Mouse (Mus musculus): ENCODE measurements at regions not wholly inside any gene's neighbourhood (a gene's known extent, or its start where the extent isn't known, plus 50 kb on each side); places are given as distances from the start of the nearest gene placed in this dataset.

DNA sequence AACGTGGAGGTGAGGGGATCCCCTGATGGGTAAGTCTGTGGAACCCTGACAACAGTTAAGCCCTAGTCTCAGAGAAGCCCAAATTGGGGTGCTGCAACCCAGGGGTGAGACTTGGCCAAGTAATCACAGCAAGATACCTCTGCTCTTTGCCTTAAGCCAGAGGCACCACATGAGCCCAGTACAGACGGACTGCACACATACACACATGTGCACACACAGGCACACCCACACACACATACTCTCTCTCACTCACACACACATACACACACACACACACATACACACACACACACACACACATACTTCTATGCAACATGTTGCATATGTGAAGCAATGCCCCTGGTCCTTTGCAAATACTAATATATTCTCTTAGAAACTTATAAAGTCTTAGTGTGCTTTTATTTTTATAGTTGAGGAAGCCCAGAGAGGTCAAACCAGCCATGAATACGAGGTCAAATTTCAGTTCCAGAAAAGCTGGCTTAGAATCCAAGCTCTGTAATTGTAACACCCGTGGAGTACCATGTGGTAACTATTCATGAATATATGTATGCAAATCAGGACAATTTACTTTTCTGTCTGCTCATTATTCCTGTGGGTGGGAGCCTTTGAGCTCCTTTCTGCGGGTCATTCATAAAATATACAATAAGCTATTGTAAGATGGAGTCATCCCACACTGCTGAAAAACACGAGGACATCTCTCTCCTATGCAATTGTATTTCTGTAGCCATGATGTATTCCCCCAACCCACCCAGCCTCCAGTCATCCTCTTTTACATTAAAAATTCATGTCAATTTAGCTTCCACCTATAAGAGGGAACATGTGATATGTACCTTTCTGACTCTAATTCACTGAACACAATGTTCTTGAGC lies 189.2 kb upstream of the Ipo5 start:
- H3K4me1 ChIP-seq (ENCODE audit: control insufficient read depth, insufficient read depth, low read length) = no peaks in the 10 kb centered on the region
- no peak overlapping the region for H3K4me3 ChIP-seq (ENCODE audit: low read depth, low read length)
- ATAC-seq = no peak
- H3K4me2 ChIP-seq (ENCODE audit: low read length) = no peak overlapping the region
- WGBS = 53% methylated on average over 6 of the region's 6 CpGs
- H3K9me3 ChIP-seq (replicated peaks; ENCODE audit: control insufficient read depth, low read length, poor library complexity, severe bottlenecking) = no peaks in the 10 kb centered on the region
- H3K9ac ChIP-seq (ENCODE audit: low read depth, low read length) = no peak overlapping the region
- no peaks in the 10 kb centered on the region for H3K36me3 ChIP-seq (ENCODE audit: control insufficient read depth, insufficient read depth, low read length)
- H3K27me3 ChIP-seq (ENCODE audit: control insufficient read depth, insufficient read depth, low read depth, low read length) = no peaks in the 10 kb centered on the region
- no peak overlapping the region for H3K27ac ChIP-seq (ENCODE audit: low read length)

DNA sequence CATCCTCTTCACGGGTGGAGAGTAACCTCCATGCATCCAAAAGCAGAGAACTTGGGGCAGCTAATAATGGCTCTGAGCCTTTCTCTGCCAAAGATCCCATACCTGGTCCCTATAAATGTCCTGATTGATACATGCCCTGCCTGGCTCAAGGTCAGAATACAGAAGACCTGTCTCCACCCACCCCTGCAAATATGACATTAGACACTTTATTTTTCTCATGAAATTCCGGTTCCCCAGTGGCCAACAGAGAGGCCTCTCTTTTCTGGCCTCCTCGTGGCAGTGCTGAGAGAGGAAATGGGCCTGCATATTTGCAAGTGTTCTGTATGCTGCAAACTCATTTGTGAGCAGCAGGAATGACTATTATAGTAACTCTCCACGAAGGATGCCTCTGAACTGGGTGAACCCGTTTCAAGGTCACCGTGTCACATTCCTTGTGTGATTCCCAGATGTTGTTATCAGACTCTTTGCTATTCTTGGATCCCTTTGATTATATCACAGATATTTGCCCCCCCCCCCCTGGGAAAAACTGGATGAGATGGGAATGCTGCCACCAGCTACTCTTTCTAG lies 188.4 kb upstream of the Ipo5 start:
- Histone ChIP-seq H3K27ac (ENCODE audit: low read length) (no peak overlapping the region), H3K4me1 (ENCODE audit: control insufficient read depth, insufficient read depth, low read length) (no peaks in the 10 kb centered on the region), H3K4me3 (ENCODE audit: low read depth, low read length) (no peak overlapping the region), H3K4me2 (ENCODE audit: low read length) (no peak overlapping the region), H3K9ac (ENCODE audit: low read depth, low read length) (no peak overlapping the region), H3K27me3 (ENCODE audit: control insufficient read depth, insufficient read depth, low read depth, low read length) (no peaks in the 10 kb centered on the region), H3K9me3 (replicated peaks; ENCODE audit: control insufficient read depth, low read length, poor library complexity, severe bottlenecking) (no peaks in the 10 kb centered on the region), H3K36me3 (ENCODE audit: control insufficient read depth, insufficient read depth, low read length) (no peaks in the 10 kb centered on the region)
- WGBS = 78% methylated on average over 6 of the region's 6 CpGs
- no peak for ATAC-seq

DNA sequence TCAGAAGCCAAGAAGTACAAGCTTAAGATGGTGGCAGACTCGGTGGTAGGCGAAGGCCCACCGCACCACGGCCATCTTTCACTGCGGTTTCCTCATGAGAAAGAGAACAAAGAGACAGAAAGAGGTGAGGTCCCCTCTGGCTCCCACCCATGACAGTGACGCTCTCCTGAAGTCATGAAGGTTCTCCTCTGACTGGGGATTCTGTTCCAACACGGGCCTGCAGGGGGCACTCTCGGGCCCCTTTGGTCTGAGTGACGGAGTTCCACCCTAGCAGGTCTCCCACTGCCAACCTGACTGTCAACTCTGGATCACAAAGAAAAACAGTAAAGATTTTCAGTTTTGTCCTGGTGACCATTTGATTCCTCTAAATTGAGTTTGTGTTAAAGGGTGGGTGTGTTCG lies 182.9 kb upstream of the Ipo5 start:
- Histone ChIP-seq H3K36me3 (ENCODE audit: control insufficient read depth, insufficient read depth, low read length) (no peaks in the 10 kb centered on the region), H3K9me3 (replicated peaks; ENCODE audit: control insufficient read depth, low read length, poor library complexity, severe bottlenecking) (no peaks in the 10 kb centered on the region), H3K27ac (ENCODE audit: low read length) (no peak overlapping the region), H3K9ac (ENCODE audit: low read depth, low read length) (no peak overlapping the region), H3K4me3 (ENCODE audit: low read depth, low read length) (no peak overlapping the region), H3K4me1 (ENCODE audit: control insufficient read depth, insufficient read depth, low read length) (no peaks in the 10 kb centered on the region), H3K4me2 (ENCODE audit: low read length) (no peak overlapping the region), H3K27me3 (ENCODE audit: control insufficient read depth, insufficient read depth, low read depth, low read length) (no peaks in the 10 kb centered on the region)
- no peak for ATAC-seq
- 89% methylated on average over 10 of the region's 10 CpGs for WGBS

DNA sequence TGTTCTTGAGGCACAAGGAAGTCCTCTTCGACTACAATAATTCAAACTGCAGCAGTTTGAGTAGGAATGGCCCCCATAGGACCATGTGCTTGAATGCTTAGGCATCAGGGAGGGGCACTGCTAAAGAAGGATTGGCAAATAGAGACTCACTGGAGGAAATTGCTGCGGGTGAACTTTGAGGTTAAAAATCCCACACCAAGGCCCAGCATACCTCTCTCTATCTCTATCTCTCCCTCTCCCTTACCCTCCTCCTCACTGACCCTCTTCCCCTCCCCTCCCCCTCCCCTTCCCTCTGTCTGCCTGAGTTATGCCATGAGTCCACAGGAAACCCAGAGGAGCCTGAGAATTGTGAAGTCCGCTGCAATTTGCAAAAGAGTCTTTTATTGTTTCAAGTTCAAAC lies 180.8 kb upstream of the Ipo5 start:
- Histone ChIP-seq H3K9ac (ENCODE audit: low read depth, low read length) (no peak overlapping the region), H3K4me3 (ENCODE audit: low read depth, low read length) (no peak overlapping the region), H3K27me3 (ENCODE audit: control insufficient read depth, insufficient read depth, low read depth, low read length) (no peaks in the 10 kb centered on the region), H3K4me2 (ENCODE audit: low read length) (no peak overlapping the region), H3K9me3 (replicated peaks; ENCODE audit: control insufficient read depth, low read length, poor library complexity, severe bottlenecking) (no peaks in the 10 kb centered on the region), H3K27ac (ENCODE audit: low read length) (no peak overlapping the region), H3K36me3 (ENCODE audit: control insufficient read depth, insufficient read depth, low read length) (no peaks in the 10 kb centered on the region), H3K4me1 (ENCODE audit: control insufficient read depth, insufficient read depth, low read length) (no peaks in the 10 kb centered on the region)
- no peak for ATAC-seq
- WGBS = 59% methylated on average over 3 of the region's 3 CpGs

DNA sequence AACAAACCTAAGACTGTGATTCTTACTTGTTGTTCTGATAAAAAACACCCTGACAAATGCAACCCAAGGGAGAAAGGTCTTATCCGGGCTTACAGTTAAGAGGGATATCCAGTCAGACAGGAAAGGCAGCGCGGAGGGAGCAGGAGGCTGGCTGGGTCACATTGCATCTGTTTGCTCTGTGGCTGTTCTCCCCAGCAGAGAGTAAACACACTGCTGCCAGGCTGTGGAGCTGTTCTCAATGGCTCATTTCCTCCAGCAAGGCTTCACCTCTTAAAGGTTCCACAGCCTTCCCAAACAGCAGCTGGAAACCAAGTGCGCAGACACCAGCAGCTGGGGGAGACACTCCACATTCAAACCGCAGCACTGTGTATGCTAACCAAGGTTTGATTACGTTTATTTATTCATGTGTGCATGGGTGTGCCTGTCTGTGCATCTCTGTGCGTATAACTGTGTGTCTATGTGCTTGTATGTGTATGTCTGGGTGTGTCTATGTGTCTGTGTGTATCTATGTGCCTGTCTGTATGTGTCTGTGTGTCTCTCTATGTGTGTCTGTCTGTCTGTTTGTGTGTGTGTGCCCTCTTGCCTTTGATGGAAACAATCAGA lies 179.2 kb upstream of the Ipo5 start:
- no peaks in the 10 kb centered on the region for H3K4me1 ChIP-seq (ENCODE audit: control insufficient read depth, insufficient read depth, low read length)
- no peaks in the 10 kb centered on the region for H3K36me3 ChIP-seq (ENCODE audit: control insufficient read depth, insufficient read depth, low read length)
- H3K4me3 ChIP-seq (ENCODE audit: low read depth, low read length) = no peak overlapping the region
- ATAC-seq = no peak
- 71% methylated on average over 7 of the region's 7 CpGs for WGBS
- no peak overlapping the region for H3K4me2 ChIP-seq (ENCODE audit: low read length)
- H3K27me3 ChIP-seq (ENCODE audit: control insufficient read depth, insufficient read depth, low read depth, low read length) = no peaks in the 10 kb centered on the region
- H3K9me3 ChIP-seq (replicated peaks; ENCODE audit: control insufficient read depth, low read length, poor library complexity, severe bottlenecking) = no peaks in the 10 kb centered on the region
- no peak overlapping the region for H3K9ac ChIP-seq (ENCODE audit: low read depth, low read length)
- H3K27ac ChIP-seq (ENCODE audit: low read length) = no peak overlapping the region

DNA sequence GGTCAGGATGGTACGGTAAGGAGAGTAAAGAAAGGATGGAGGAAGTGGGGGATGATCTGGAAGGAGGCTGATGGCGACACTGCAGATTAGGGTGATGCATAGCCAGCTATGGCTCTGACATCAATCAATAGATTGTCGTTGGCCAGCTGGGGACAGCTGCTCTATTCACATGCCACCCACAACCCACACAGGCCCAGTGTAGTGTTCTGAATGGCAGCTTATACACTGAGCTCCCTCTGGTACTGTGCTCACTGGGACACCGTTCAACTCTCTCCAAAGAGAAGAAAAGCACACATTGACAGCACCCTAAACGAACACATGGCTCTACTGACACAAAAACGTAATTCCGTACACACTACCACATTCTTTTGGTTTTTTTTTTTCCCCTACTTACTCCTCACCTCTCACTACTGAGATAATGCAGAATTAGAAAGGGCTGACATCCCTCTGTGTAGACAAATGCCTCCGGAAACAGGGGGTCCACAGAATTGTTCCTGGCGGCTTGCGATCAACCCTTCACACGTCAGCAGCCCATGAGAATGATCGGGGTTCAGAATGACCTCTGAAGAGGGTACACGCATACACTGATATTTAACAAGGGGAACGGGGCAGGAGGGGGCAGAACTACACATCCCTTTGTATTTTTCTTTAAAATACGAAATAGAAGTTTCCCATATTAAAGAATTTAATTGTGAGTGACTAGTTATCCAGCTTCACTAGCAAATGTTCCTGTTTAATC lies 178.5 kb upstream of the Ipo5 start:
- H3K4me2 ChIP-seq (ENCODE audit: low read length) = no peak overlapping the region
- no peak overlapping the region for H3K4me3 ChIP-seq (ENCODE audit: low read depth, low read length)
- H3K27ac ChIP-seq (ENCODE audit: low read length) = no peak overlapping the region
- H3K4me1 ChIP-seq (ENCODE audit: control insufficient read depth, insufficient read depth, low read length) = no peaks in the 10 kb centered on the region
- H3K9ac ChIP-seq (ENCODE audit: low read depth, low read length) = no peak overlapping the region
- H3K36me3 ChIP-seq (ENCODE audit: control insufficient read depth, insufficient read depth, low read length) = no peaks in the 10 kb centered on the region
- ATAC-seq = peak; percentile 71; the same call in 1 of the 2 replicates
- 66% methylated on average over 15 of the region's 15 CpGs for WGBS
- no peaks in the 10 kb centered on the region for H3K27me3 ChIP-seq (ENCODE audit: control insufficient read depth, insufficient read depth, low read depth, low read length)
- no peaks in the 10 kb centered on the region for H3K9me3 ChIP-seq (replicated peaks; ENCODE audit: control insufficient read depth, low read length, poor library complexity, severe bottlenecking)

DNA sequence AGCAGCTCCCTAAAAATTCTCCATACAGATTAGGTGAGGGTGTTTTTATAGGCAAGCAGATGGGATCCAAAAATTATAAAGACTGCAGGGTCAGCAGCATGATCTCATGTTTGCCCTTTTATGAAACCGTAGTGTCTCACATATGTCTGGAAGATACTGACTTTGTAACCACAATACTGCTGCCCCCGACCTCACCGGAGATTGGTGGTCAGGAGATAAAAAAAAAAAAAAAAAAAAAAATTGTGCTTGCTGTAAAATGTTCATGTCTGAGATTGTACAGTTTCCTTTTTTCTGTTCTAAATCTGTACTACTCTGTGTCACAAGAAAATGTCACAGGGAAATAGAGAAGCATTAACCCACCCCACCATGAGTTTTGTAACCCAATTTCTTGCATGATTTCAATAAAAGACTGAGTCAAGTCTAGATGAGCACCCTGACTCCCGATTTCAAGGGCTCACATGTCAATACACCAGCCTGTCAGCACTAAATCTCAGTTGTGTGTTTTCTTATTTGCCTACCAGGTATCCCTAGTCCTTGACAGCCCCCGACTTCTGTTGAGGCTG lies 169.5 kb upstream of the Ipo5 start:
- Histone ChIP-seq H3K4me3 (ENCODE audit: low read depth, low read length) (no peak overlapping the region), H3K9me3 (replicated peaks; ENCODE audit: control insufficient read depth, low read length, poor library complexity, severe bottlenecking) (no peaks in the 10 kb centered on the region), H3K27ac (ENCODE audit: low read length) (no peak overlapping the region), H3K9ac (ENCODE audit: low read depth, low read length) (no peak overlapping the region), H3K27me3 (ENCODE audit: control insufficient read depth, insufficient read depth, low read depth, low read length) (no peaks in the 10 kb centered on the region), H3K36me3 (ENCODE audit: control insufficient read depth, insufficient read depth, low read length) (no peaks in the 10 kb centered on the region), H3K4me1 (ENCODE audit: control insufficient read depth, insufficient read depth, low read length) (no peaks in the 10 kb centered on the region), H3K4me2 (ENCODE audit: low read length) (no peak overlapping the region)
- 87% methylated on average over 5 of the region's 5 CpGs for WGBS
- no peak for ATAC-seq

DNA sequence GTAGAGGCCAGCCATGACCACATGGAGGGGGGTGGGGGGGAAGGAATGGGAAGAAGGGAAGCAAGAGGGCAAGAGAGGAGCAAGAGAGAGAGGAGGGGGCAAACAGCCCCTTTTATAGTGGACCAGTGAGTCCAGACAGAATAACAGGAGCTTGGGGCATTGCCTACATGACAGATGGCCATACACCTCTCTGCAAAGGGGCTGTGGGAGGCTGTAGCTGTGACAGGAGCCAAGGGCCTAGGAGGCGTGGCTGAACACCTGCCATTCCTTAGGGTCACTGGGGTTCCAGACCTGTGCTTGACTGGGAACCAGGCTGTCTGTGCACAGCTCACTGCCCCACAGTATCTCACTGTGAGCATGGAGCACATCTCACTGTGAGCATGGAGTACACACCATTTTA lies 157.0 kb upstream of the Ipo5 start:
- Histone ChIP-seq H3K27ac (ENCODE audit: low read length) (no peak overlapping the region), H3K9me3 (replicated peaks; ENCODE audit: control insufficient read depth, low read length, poor library complexity, severe bottlenecking) (no peaks in the 10 kb centered on the region), H3K4me1 (ENCODE audit: control insufficient read depth, insufficient read depth, low read length) (no peaks in the 10 kb centered on the region), H3K9ac (ENCODE audit: low read depth, low read length) (no peak overlapping the region), H3K27me3 (ENCODE audit: control insufficient read depth, insufficient read depth, low read depth, low read length) (no peaks in the 10 kb centered on the region), H3K4me2 (ENCODE audit: low read length) (no peak overlapping the region), H3K4me3 (ENCODE audit: low read depth, low read length) (no peak overlapping the region), H3K36me3 (ENCODE audit: control insufficient read depth, insufficient read depth, low read length) (no peaks in the 10 kb centered on the region)
- ATAC-seq = no peak
- 75% methylated on average over 1 of the region's 1 CpGs for WGBS

Measured in midbrain, embryonic 16.5 days (tissue).